Mouse (Mus musculus) embryonic facial prominence, embryonic 11.5 days (tissue): ENCODE measurements at regions not wholly inside any gene's neighbourhood (a gene's known extent, or its start where the extent isn't known, plus 50 kb on each side); places are given as distances from the start of the nearest gene placed in this dataset.

Experiments
- ATAC-seq: fragments of 200-750 bp; cut with Nextera tagmentation; replicated peaks from 2 replicates; pipeline ENCODE4 v1.8.0; 2017; ENCODE audit warnings: low read depth; ENCODE audit not compliant: insufficient number of reproducible peaks, low FRiP score, low TSS enrichment
- DNase-seq: peaks from one replicate; pipeline ENCODE4 v3.0.0-alpha.2; 2015; ENCODE audit warnings: low spot score
- H3K27ac ChIP-seq: fragments of 300-500 bp; sonication (generic); replicated peaks from 2 replicates; pipeline ENCODE4 v1.5.1; 2014; ENCODE audit warnings: mild to moderate bottlenecking, low read depth, low read length, control low read depth
- H3K27me3 ChIP-seq: fragments of 300-500 bp; sonication (generic); 2 replicates; pipeline ENCODE4 v1.6.1; 2014; ENCODE audit warnings: mild to moderate bottlenecking, low read length, moderate library complexity, mixed read lengths; ENCODE audit not compliant: control insufficient read depth, insufficient read depth
- H3K36me3 ChIP-seq: fragments of 300-500 bp; sonication (generic); replicated peaks from 2 replicates; pipeline ENCODE4 v1.6.1; 2014; ENCODE audit warnings: low read depth, mild to moderate bottlenecking, low read length, moderate library complexity, mixed read lengths; ENCODE audit not compliant: control insufficient read depth, insufficient read depth
- H3K4me1 ChIP-seq: fragments of 300-500 bp; sonication (generic); 2 replicates; pipeline ENCODE4 v1.6.1; 2014; ENCODE audit warnings: low read length, mixed read lengths; ENCODE audit not compliant: control insufficient read depth, insufficient read depth
- H3K4me2 ChIP-seq: fragments of 300-500 bp; sonication (generic); 2 replicates; pipeline ENCODE4 v1.6.1; 2014; ENCODE audit warnings: low read depth, mild to moderate bottlenecking, control low read depth, low read length, moderate library complexity
- H3K4me3 ChIP-seq: fragments of 300-500 bp; sonication (generic); 2 replicates; pipeline ENCODE4 v1.5.1; 2014; ENCODE audit warnings: low read depth, low read length, control low read depth
- H3K9ac ChIP-seq: fragments of 300-500 bp; sonication (generic); replicated peaks from 2 replicates; pipeline ENCODE4 v1.6.1; 2014; ENCODE audit warnings: mild to moderate bottlenecking, control low read depth, low read length
- H3K9me3 ChIP-seq: fragments of 300-500 bp; sonication (generic); replicated peaks from 2 replicates; pipeline ENCODE4 v1.6.1; 2016; ENCODE audit warnings: mild to moderate bottlenecking, low read length, inconsistent platforms, mixed read lengths; ENCODE audit not compliant: control insufficient read depth
- WGBS: fragments of 180-500 bp; shearing (Covaris S2); extraction: QIAGEN DNeasy Blood & Tissue Kit; methylation state at CpG from one replicate; pipeline ENCODE4 v1.1.7; 2014; 5-methylcytosine and 5-hydroxymethylcytosine counted together

DNA sequence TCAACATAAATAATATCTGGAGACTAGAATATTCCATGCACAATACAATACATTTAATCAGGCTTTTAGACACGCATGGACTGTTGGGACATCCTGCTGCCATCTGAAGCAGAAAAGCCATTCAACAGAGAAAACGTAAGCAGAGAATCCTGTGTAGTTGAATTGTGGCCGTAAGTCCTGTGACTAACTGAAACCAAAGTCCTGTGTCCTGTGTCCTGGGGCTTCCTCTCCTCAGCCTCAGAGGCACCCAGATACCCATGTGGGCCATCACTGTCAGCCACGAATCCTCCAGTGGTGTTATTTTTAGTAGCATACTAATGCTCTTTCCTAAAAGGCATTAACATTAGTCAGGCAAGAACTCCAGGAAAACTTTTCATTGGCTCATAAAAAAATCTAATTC is 145.8 kb upstream of the Noct start:
- Histone ChIP-seq H3K4me3 (no peak overlapping the region), H3K27ac (no peak overlapping the region), H3K4me1 (no peaks in the 10 kb centered on the region), H3K9me3 (no peaks in the 10 kb centered on the region), H3K27me3 (no peaks in the 10 kb centered on the region), H3K36me3 (no peaks in the 10 kb centered on the region), H3K4me2 (no peak overlapping the region), H3K9ac (no peak overlapping the region)
- DNase-seq (no peak), ATAC-seq (no peak)
- WGBS = 59% methylated on average over 4 of the region's 4 CpGs

- Histone ChIP-seq H3K4me3 (no peak overlapping the region), H3K4me1 (no peaks in the 10 kb centered on the region), H3K9ac (no peak overlapping the region), H3K27ac (no peak overlapping the region), H3K27me3 (no peaks in the 10 kb centered on the region), H3K9me3 (no peaks in the 10 kb centered on the region), H3K4me2 (no peak overlapping the region), H3K36me3 (no peaks in the 10 kb centered on the region)
- no peak for ATAC-seq
- 29% methylated on average over 3 of the region's 3 CpGs for WGBS
- no peak for DNase-seq
Observed at GRCm38 (mm10) chr3:51080415-51080814, 143.8 kb upstream of the Noct start.

- ATAC-seq (no peak), DNase-seq (no peak)
- no peak overlapping the region for H3K9ac ChIP-seq
- no peaks in the 10 kb centered on the region for H3K4me1 ChIP-seq
- no peaks in the 10 kb centered on the region for H3K36me3 ChIP-seq
- 43% methylated on average over 7 of the region's 7 CpGs for whole genome bisulfite sequencing
- no peak overlapping the region; the same call in 1 of the 2 replicates for H3K27ac ChIP-seq
- H3K9me3 ChIP-seq = no peaks in the 10 kb centered on the region
- H3K4me3 ChIP-seq = no peak overlapping the region
- H3K4me2 ChIP-seq = no peak overlapping the region
- no peaks in the 10 kb centered on the region for H3K27me3 ChIP-seq
Observed at GRCm38 (mm10) chr3:51080855-51081254, 143.4 kb upstream of the Noct start.

DNA sequence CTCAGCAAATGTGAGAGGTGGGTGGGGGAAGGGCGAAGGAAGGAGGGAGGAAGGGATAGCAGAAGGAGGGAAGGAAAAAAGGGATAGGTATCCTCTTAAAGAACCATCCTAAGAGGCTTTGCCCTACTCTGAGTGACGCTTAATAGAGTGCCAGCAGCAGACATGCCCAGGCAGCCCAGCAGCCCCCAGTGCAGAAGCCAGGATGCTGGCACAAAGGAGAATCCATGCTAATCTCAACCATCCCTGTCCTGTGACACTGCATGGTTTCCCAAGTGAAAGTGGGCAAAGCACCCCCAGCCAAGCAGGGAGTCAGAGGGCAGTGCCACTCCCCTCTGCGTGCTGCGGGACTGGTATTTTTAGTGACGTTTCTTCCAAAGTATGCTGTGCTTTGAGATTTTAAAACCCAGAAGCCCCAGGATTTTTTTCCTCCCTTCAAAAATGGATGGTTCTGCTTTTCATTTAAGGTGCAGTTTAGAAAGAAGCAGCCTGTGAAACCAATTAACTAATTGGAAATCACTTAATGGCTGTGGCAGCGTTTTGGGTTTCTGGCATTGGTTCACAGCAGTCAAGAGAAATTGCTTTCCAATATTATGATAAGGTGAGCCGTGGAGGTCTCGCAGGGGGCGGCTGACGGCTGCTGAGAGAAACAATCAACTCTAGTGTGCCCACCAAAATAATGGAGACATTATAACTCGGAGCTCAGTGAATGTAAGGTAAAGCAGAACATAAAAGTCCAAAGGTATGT is 141.2 kb upstream of the Noct start:
- H3K9me3 ChIP-seq = no peaks in the 10 kb centered on the region
- 49% methylated on average over 11 of the region's 11 CpGs for WGBS
- no peak overlapping the region for H3K4me2 ChIP-seq
- no peak for ATAC-seq
- no peak for DNase-seq
- H3K27ac ChIP-seq = no peak overlapping the region
- H3K27me3 ChIP-seq = no peaks in the 10 kb centered on the region
- H3K36me3 ChIP-seq = no peaks in the 10 kb centered on the region
- no peak overlapping the region for H3K4me3 ChIP-seq
- H3K9ac ChIP-seq = no peak overlapping the region
- no peaks in the 10 kb centered on the region for H3K4me1 ChIP-seq

DNA sequence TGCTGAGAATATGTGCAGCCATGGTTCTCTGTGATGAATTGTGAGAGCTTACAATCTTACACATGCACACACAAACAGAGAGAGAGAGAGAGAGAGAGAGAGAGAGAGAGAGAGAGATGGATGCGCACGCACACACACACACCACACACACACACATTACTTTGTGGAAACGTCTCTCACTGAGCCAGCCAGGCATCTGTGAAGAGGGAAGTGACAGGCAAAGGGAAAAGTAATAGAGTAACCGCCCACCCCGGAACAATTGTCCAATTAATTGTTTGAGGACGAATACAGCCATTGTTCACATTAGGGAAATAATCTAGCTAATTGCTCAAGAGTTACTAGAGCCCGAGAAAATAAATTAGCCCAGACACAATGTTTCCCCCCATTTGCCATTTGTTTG is 140.7 kb upstream of the Noct start:
- Histone ChIP-seq H3K4me3 (no peak overlapping the region), H3K9me3 (no peaks in the 10 kb centered on the region), H3K4me2 (no peak overlapping the region), H3K4me1 (no peaks in the 10 kb centered on the region), H3K27ac (no peak overlapping the region), H3K27me3 (no peaks in the 10 kb centered on the region), H3K36me3 (no peaks in the 10 kb centered on the region), H3K9ac (no peak overlapping the region)
- ATAC-seq (no peak), DNase-seq (no peak)
- WGBS = 53% methylated on average over 7 of the region's 7 CpGs

GRCm38 (mm10) chr3:51086441-51086849 is 137.8 kb upstream of the Noct start:
- 65% methylated on average over 10 of the region's 10 CpGs for WGBS
- H3K4me2 ChIP-seq = no peak overlapping the region
- H3K4me1 ChIP-seq = no peaks in the 10 kb centered on the region; the same call in 1 of the 2 replicates
- no peak overlapping the region for H3K4me3 ChIP-seq
- H3K36me3 ChIP-seq = no peaks in the 10 kb centered on the region
- no peaks in the 10 kb centered on the region for H3K27me3 ChIP-seq
- DNase-seq (no peak), ATAC-seq (no peak)
- H3K9ac ChIP-seq = no peak overlapping the region
- no peaks in the 10 kb centered on the region for H3K9me3 ChIP-seq
- H3K27ac ChIP-seq = no peak overlapping the region

- Histone ChIP-seq H3K4me2 (no peak overlapping the region), H3K27me3 (no peaks in the 10 kb centered on the region), H3K4me1 (no peaks in the 10 kb centered on the region; the same call in 1 of the 2 replicates), H3K9ac (no peak overlapping the region), H3K36me3 (no peaks in the 10 kb centered on the region), H3K27ac (no peak overlapping the region), H3K9me3 (no peaks in the 10 kb centered on the region), H3K4me3 (no peak overlapping the region)
- WGBS = 88% methylated on average over 4 of the region's 4 CpGs
- DNase-seq (no peak), ATAC-seq (no peak)
Observed at GRCm38 (mm10) chr3:51087076-51087475, 137.2 kb upstream of the Noct start.

GRCm38 (mm10) chr3:51089036-51089669 is 135.1 kb upstream of the Noct start:
- Histone ChIP-seq H3K4me2 (no peak overlapping the region), H3K9me3 (no peaks in the 10 kb centered on the region), H3K9ac (no peak overlapping the region), H3K4me3 (no peak overlapping the region), H3K27me3 (no peaks in the 10 kb centered on the region), H3K36me3 (no peaks in the 10 kb centered on the region), H3K27ac (0 out of 2 replicates have a peak overlapping the region, but pooled peaks have one; percentile 21), H3K4me1 (no peaks in the 10 kb centered on the region; the same call in 1 of the 2 replicates)
- DNase-seq (no peak), ATAC-seq (no peak)
- 63% methylated on average over 10 of the region's 10 CpGs for WGBS
